Mouse (Mus musculus) embryo, embryonic 11 days (tissue): Measurements from ENCODE around the gene Chchd3.

Experiments used
- DNase-seq: peaks from one replicate; pipeline ENCODE4 v3.0.0-alpha.2; 2015

Gene Chchd3

DNA sequence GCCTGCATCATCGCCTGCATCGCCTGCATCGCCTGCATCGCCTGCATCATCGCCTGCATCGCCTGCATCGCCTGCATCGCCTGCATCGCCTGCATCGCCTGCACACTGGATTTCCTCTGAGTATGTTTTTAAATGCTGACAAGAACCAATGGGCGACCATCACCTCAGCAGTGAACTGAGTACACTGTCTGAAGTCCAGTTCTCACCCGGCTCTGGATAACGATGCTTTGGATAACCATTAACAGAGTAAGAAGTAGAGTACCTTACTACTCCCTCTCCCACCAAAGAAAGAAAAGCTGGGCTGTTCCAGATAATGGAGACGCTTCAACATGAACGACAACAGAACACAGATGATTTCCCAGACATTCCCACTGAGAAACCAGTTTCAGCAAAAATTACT, 58.8 kb downstream of the Chchd3 start:
- DNase-seq: no peak

DNA sequence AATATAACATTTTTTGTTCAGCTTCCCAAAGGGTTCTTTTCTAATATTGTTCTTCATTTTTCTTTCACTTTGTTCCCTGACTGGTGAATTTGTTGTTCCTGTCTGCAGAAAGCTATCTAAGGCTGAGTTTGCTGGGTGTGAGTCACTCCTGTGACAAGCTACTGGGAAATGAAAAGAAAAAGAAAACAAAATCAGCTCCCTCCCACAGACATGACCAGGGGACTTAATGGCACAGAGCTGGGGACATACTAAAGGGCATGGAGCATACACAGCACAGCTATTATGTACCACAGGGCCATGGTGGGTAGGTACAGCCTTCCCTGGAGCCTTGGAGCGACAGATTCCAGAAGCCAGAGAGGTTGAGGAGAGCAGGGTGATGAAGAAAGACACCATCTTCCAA, 63.5 kb downstream of the Chchd3 start:
- DNase-seq: no peak

DNA sequence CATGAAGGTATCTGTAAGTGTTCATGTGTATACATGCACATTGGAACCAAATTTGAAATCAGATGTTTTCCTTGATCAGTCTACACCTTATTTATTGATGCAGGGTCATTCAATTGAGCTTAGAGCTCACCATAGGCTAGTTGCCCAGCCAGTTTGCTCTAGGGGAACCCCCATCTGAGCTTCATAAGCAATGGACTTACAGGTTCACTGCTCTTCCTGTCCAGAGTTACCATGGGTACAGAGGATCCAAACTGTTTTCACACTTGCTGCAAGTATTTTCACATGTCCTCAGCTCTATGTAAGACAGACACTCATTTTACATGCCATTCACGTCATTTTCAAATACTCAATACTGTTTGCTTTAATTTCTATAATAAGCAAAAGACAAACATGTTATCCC, 66.2 kb downstream of the Chchd3 start:
- DNase-seq: no peak

DNA sequence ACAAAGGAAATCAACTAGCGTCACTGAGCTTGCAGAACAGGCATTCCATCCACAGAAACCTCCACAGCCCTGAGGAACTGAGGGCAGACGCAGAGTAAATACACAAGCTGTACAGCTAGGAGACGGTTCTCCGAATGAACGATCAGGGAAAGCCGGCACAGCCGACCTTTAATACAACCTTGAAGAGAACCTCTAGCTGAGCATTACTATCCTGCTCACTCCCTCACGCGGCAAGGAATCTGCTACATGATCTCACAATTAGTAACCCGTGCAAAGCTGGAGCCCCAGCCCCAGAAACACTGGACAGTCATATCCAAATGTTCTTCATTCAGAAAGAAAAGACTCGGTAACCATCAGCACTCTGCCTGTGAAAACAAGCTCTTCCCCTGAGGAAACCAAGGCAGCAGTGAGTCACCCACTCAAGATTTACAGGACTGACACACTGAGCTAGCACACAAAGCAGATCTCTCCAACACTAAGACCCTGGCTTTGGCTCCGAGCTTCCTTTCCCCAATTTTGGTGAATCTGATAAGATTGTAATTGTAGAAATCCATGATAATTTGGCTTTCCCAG, 69.9 kb downstream of the Chchd3 start:
- DNase-seq: no peak

DNA sequence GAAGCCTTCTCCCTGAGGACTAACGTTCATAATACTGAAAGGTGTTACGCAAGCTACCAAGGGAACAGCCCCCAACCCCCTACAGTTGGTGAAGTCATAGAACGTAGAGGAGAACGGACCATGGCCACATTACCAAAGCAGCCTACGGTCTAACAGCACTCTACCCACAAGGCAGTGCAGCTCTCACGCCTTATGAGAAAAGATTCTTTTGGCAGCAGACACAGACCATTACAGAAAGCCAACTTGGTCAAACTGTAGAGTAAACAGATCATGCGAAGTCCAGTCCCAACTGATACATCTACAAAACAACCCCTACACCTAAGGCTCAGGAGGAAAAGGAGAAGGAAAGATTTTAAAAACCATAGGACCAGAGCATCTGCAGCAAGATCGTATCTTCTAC, 71.5 kb downstream of the Chchd3 start:
- DNase-seq: no peak

DNA sequence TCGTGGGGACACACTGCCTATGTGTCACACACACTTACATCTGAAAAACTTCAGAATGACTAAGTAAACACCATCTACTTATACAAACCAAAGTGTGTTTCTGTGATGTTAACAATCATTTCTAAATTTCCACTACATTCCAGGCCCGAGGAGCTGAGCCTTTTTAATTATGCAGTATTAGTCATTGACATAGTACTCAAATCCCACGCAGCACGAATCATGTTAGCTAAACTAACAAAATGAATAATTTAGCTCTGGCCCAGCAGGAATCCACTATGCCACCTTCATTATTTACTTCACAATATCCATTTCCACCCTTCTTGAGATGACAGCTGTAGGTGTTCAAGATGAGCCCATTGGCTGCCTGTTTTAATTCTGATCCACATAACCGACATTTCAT, 76.2 kb downstream of the Chchd3 start:
- no peak for DNase-seq

DNA sequence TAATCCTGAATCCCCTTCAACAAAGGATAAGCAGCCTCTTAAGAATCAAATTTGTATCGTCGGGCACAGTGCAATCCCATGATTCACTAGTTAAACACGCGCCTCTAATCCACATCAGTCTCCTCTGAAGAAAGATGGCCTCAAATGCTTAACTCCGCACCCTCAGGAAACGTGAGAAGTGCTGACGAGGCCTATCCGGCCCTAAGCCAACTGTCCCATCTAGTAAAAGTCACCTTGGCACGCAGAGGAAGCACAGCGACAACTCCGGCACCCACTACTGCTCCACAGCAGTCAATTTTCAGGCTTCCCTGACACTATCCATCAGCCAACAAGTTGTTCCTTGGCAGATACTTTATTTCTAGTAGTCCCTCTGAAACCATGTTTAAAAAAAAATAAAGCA, 78.8 kb downstream of the Chchd3 start:
- DNase-seq: no peak

DNA sequence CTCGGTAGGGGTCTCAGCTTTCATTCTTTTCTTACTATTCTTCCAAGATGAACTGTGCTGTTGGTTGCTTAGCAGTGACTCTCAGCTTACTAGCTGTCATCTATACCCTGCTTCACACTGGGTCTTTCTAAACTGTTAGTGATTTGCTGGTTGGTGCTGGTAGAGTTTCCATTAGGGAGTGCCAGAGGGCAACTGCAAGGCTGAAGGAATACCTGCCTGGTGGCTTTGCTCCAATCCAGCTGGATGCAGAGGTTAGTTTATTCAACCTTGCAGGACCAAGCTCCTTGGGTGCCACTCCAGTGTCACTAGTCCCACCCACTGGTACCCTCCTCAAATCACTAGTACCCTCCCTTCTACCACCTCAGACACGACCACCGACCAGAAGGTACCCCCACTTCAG, 81.2 kb downstream of the Chchd3 start:
- no peak for DNase-seq

DNA sequence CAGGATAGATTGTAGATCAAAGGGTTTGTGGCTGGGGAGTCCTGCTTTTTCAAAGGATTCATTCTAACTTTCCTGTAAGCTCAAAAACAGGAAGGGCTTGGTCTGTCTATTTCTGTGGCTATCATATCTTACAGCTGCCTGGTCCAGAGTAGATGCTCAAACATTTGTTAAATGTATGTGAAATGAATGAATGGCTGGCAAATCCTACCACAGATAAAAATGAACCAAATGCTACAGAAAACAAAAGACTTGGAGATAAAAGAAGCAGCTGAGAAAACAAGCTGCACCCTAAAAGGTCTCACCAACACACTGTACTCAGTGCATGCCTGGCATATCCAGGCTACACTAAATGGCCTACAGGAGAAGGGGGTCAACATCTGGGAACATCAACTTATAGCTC, 88.1 kb downstream of the Chchd3 start:
- DNase-seq: no peak

DNA sequence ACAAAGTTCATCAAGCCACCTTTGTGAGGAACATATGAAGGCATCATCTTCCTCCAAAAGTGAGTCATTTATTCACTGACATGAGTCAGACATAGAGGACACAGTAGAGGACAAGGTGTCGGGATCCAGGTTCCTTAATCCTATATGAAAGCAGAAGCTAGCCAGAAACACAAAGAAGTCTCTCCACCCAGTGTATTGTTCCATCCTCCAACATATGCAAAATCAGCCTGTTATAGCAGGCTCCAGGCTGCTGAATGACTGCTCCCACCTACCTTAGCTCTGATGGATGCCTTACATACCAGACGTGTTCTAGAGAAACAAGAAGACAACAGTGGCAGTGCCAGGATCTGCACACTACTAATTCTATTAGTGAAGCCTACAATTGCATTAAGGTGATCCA, 91.1 kb downstream of the Chchd3 start:
- DNase-seq: no peak

DNA sequence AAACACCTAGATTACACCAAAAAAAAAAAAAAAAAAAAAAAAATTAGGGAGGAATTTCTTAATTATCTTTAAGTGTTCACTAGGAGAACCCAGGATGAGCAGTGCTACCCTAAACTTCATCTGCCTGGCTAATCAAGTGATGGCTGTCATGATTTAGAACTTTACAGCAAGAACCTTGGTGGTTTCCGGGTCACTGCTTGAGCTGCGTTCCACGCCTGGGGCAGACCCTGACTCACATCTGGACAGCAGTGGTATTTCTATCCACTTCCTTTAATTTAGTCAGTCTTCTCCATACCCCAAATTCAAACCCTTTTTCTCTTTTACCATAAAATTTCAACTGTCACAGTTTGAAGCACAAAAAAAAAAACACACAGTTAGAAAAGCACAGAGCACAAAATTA, 98.0 kb downstream of the Chchd3 start:
- peak; percentile 42 for DNase-seq

DNA sequence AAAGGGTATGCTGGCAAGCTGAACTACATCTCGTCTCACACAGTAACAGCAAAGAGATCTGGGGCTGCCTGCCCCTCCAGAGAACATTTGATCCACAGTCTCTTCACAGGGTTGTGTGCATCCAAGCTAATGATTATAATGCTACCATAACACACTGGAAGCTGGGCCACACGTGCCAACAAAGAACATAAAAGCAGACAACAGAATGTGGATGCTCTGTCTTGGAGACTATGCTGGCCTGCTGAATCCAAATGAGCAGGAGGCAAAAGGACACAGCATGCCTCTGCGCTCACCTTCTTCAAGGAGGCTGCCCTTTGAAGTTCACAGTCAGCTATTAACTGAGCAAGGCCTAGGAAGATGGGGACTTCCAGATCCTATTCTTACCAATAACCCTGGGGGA, 98.6 kb downstream of the Chchd3 start:
- DNase-seq: no peak

DNA sequence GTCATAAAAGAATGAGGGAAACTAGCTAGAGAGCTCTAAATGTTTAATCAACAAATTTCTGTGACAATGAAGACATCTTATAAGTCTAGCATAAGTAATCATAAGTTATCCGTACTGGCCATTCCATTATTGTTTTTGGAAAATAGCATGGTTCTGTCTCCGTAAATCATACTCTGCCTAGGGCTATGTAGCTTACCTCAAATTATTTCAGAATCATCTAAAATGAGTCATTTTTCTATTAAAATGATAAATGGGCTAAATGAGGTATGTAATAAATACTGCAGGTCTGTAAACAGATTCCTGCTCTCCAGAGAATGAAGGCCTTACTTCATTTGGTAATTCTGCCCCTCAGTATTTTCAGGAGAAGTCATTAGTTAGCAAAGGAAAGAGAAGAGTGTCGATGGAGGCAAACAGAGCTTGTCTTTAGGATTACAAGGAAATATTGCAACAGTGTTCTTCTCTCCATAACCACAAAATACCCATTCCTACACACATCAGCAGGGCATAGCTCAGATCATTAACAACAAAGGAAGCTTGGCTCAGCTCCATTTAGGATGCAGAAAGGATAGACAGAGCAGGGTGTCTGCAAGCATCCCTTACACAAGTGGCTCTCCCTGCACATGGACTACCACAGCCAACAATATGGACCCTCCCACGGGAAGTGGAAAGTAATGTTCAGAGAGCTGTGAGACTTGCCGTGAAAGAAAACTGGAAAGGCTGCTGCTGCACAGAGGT, 100.1 kb downstream of the Chchd3 start:
- DNase-seq: no peak

DNA sequence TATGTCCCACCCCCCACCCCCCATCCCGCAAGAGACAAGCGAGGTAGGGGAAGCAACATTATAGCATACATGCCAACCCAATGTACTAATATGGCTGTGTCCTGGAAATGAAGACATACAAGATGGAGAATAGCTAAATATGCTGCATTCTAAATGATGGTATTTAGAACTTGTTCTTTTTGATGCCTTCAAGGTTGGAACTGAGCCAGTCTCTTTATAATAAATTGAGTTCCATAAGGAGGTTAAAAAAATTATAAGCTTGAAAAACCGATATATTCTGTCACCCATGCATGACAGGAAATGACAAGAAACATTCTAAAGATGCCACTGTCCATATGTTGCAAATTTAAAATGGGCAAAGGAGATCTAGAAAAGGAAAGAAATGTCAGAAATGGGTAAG, 104.6 kb downstream of the Chchd3 start:
- no peak for DNase-seq

DNA sequence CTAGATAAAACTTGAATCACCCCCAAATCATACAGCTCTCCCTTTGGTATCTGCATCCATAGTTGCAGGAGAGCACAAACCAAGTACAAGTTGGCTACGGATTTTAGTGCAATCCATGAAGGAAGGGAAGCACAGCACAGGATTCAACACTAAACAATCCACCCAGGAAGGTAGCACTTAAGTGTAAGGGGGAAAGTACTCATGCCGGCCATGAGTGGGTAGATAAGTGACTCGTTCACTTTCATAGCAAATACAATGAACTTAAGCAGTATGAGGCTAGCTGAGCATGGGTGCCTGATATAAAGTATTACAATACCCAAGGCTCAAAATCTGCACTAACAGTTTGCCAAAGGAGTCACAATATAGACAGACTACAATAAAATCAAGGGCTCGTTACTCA, 109.1 kb downstream of the Chchd3 start:
- DNase-seq: no peak

DNA sequence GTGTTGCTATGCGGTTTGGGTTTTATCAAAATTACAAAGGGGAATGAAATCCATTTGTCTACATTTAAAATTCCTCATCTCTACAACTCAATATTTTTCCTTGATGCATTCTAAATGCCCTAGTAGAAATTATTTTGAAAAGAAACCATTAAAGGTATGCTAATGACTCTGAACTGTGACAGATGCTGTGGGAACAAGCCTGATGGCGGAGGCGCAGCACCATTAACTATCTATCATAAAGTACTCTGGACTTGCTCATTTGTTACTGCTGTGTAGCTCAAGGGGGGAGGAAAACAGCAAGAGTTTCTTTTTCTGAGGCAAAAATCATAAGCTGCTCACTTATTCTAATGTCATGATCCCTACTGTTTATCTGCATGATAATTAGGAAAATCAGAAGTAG, 110.4 kb downstream of the Chchd3 start:
- no peak for DNase-seq

DNA sequence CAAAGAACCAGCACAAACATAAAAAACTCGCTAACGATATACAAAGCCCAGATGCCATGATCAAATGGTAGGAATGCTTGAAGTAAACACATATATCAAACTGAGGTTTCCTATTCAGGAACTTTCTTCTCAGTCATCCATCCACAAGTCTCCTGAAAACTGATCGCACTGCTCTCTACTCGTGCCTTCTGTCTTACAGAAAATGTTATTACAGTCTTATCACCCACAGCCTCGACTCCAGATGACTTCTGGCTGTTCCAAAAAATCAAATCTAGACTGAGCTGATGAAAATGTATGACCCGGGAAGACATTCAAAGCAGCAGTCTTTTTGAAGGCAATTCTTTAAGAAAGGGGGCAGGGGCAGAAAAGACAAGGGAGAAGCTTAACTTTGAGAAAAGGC, 112.8 kb downstream of the Chchd3 start:
- no peak for DNase-seq

DNA sequence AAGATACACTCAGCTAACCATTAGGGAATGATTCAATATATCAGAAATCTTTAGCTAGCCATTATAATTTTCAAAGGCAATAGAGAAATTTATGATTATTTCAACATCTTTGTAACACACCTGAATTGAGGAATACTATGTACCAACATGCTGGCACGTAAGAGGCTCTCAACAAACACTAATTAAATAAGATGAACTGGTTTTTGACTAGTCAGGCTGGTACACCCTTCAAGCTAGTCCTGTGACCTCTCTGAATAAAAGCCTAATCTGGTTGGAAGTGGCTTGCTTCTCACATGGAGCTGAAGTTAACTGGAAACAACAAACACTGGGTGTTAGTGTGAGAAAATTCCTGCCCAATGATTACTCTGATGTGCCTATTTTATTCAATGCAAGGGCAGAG, 115.1 kb downstream of the Chchd3 start:
- DNase-seq: no peak

DNA sequence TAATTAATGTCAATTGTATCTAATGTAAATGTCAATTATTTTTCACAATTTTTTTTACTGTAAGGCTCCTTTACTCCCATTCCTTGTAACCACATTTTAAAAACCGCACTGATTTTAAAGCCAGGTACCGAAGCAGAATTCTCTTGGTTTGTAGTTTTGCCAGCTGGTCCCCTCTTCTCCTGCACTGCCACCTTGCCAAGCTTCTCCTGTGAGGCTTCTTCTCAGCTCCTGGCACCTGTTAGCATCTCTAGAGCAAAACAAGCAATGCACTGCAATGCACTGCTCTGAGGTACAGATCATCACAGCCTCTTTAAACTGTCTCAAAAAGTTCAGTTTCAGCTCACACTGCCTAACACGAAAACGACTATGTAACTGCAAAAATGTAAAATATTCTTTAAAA, 116.4 kb downstream of the Chchd3 start:
- DNase-seq: no peak

DNA sequence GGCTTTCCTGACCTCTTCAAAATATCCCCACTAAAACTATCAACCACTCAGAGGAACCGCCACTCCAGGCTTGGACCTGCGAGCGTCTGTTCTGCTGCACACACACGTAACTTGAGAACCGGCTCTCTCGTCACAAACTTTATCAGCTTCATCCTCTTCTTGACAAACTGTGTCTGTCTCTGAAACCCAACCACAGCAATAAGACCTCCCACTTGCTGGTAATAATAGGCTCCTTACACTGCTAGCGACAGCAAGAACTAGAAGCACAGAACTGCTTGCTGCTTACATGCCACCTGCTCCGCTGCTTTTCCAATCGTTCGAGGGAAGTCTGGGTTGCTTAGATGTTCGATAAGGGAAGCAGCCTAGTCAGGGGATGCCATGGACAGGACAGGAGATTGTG, 119.8 kb downstream of the Chchd3 start:
- DNase-seq: no peak

DNA sequence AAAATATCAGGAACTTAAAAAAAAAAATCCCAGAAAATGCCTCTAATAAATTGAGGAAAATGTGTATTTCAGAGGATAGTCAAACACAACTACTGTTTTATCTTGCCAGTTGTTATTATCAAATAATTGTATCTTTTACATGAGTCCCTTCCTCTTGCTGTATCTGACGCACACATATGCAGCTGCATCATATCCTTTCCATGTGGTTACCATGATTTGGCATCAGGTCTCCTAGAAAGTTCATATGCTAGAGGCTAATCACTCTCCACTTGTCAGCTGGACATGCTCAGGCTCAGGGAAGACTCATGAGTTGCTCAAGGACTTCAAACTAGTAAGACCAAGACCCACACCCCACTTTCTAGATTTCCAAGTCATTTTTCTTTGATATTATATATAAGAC, 122.4 kb downstream of the Chchd3 start:
- DNase-seq: no peak

DNA sequence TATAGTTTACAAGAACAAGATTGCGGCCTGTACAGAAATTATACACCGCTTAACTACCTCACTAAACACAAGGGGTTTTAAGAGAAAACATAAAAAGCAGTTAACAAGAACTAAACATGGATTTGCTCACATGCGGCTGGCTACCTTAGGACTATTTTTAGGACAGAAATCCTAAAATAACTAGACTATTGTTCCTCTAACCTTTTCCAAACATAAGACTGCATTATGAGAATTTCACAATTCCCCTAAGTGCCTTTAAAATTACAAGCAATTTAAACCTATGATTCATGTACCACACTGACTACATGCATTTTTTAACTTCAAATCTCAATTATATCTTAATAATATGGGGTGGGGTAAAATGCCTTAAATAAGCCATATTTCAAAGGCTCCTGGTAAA, 123.3 kb downstream of the Chchd3 start:
- DNase-seq: no peak

DNA sequence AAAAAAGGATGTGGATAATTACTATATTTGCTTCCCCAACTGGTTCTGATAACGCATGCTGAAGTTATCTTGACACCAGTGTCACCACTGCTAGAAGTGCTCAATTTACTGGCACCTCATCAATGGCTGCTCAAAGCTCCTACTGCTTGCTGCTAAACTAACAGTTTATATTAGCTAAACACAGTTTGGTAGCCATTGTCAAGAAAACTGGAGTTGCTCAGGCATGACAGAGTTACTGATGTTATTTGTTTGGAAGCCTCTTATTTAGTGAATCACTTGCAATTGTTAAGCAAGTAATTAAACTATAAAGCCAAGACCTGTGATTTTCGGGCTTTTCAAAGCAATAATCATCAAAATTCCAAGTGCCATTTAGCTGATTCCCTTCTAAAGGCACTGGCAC, 123.7 kb downstream of the Chchd3 start:
- no peak for DNase-seq

DNA sequence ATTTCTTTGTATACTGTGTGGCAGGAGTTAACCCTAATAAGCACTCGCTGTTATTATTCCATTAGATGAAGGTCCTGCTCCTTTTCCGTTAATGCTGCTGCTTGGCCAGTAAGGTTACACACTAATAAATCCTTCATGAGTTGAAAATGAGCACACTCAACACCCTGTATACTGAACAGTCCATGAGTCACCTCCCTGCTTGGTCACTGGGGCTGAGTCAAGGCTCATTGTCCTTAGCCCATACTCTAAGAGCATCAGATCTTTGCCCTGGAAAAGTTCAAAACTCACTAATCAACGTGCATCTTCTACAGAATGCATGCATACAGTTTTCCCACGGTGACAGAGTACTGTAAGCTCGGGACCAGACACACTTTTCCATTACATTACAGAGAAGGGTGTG, 124.5 kb downstream of the Chchd3 start:
- no peak for DNase-seq

DNA sequence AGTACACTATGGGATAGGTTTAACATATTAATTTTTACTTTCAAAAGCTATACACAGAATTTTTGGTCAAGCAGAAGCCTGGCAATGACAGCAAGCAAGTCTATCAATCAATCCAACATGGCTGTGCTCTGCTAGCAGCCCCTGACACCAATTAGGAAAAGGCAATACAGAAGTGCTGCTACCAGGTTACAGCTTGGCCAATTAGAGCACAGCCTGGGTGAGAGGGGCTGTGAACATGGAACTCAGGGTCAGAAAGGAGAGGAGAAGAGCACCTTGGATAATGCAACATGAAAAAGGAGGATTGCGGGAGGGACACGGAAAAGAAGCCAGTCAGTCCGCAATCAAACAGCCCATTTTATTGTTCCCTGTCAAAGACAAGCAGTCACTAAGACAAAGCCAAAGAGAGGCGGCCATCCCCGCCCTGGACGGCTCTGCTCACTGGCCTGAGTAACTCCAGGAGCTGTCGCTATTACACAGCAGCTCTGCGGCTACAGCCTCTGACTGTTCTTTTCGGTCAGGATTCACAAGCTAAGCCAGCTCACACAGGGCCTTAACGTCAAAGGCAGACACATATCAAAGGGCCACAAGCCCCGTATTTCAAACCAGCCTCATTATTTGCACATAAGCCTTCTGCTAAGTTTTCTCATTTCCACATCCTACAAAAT, 128.8 kb downstream of the Chchd3 start:
- DNase-seq: peak; percentile 34
